Mouse (Mus musculus) limb, embryonic 13.5 days (tissue): ENCODE measurements at regions not wholly inside any gene's neighbourhood (a gene's known extent, or its start where the extent isn't known, plus 50 kb on each side); places are given as distances from the start of the nearest gene placed in this dataset.

Experiments
- ATAC-seq: fragments of 200-750 bp; cut with Nextera tagmentation; 2 replicates; pipeline ENCODE4 v1.8.0; 2017; ENCODE audit warnings: low read depth, moderate number of reproducible peaks, moderate TSS enrichment; ENCODE audit not compliant: low FRiP score
- H3K27ac ChIP-seq: fragments of 300-500 bp; sonication (generic); 2 replicates; pipeline ENCODE4 v1.5.1; 2015; ENCODE audit warnings: inconsistent platforms, mild to moderate bottlenecking, moderate library complexity
- H3K27me3 ChIP-seq: fragments of 300-500 bp; sonication (generic); 2 replicates; pipeline ENCODE4 v1.6.1; 2015; ENCODE audit warnings: mild to moderate bottlenecking, inconsistent platforms
- H3K36me3 ChIP-seq: fragments of 300-500 bp; sonication (generic); 2 replicates; pipeline ENCODE4 v1.6.1; 2015; ENCODE audit warnings: inconsistent platforms, mild to moderate bottlenecking, moderate library complexity
- H3K4me1 ChIP-seq: fragments of 300-500 bp; sonication (generic); 2 replicates; pipeline ENCODE4 v1.6.1; 2015; ENCODE audit warnings: inconsistent platforms
- H3K4me2 ChIP-seq: fragments of 300-500 bp; sonication (generic); replicated peaks from 2 replicates; pipeline ENCODE4 v1.6.1; 2015; ENCODE audit warnings: inconsistent platforms, mild to moderate bottlenecking, moderate library complexity
- H3K4me3 ChIP-seq: fragments of 300-500 bp; sonication (generic); 2 replicates; pipeline ENCODE4 v1.5.1; 2015; ENCODE audit warnings: moderate library complexity, mild to moderate bottlenecking, inconsistent platforms
- H3K9ac ChIP-seq: fragments of 300-500 bp; sonication (generic); 2 replicates; pipeline ENCODE4 v1.6.1; 2015; ENCODE audit warnings: mild to moderate bottlenecking, inconsistent platforms
- H3K9me3 ChIP-seq: fragments of 300-500 bp; sonication (generic); 2 replicates; pipeline ENCODE4 v1.6.1; 2016; ENCODE audit warnings: inconsistent platforms
- WGBS: fragments of 180-500 bp; shearing (Covaris S2); methylation state at CpG from one replicate; pipeline ENCODE4 v1.1.7; 2015; 5-methylcytosine and 5-hydroxymethylcytosine counted together

DNA sequence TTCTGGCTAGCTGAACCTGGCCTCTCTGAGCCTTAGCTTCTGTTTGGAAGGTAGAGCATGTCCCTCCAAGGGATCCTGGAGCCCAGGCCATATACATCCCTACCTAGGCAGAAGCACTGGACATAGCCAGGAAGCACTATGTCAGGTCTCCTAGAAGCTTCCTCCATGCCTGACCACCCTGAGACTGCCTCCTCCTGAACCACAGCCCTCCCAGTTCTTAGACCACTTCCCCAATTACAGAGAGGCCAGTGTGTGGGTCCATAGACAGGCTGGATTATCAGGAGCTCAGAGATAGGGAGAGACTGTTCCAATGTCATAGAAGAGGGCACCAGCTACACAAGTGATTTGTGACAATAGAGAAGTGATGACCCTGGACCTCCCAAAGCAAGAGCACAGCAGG lies 72.0 kb downstream of the Rplp1 start:
- Histone ChIP-seq H3K36me3 (no peaks in the 10 kb centered on the region), H3K4me1 (peaks cover 11% of the 10 kb centered on the region), H3K27me3 (no peaks in the 10 kb centered on the region; the same call in 1 of the 2 replicates), H3K9ac (no peak overlapping the region), H3K9me3 (no peaks in the 10 kb centered on the region), H3K27ac (no peak overlapping the region), H3K4me2 (no peak overlapping the region), H3K4me3 (no peak overlapping the region)
- ATAC-seq: no peak

DNA sequence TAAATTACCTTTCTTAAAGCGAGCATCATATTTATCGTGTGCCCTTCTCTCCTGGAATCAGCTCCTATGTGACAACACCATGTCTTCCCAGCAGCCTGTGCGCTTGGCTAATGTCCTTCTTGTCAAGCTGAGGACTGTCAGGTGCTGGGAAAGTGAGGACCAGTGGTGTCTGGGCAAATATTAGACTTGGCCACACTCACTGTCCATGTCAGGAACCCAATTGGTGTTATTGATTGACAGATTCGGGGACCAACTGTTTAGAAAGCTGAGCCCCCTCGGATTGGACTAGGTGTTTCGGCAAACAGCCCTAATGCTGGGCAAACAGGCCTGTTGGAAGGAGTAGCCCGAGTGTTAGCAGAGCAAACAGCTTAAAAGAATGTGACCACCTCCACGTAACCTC lies 73.1 kb downstream of the Rplp1 start:
- ATAC-seq: no peak
- 81% methylated on average over 8 of the region's 8 CpGs for WGBS
- no peak overlapping the region for H3K9ac ChIP-seq
- H3K27me3 ChIP-seq: no peaks in the 10 kb centered on the region; the same call in 1 of the 2 replicates
- H3K36me3 ChIP-seq: no peaks in the 10 kb centered on the region
- H3K27ac ChIP-seq: no peak overlapping the region
- peaks cover 11% of the 10 kb centered on the region for H3K4me1 ChIP-seq
- H3K9me3 ChIP-seq: no peaks in the 10 kb centered on the region
- H3K4me3 ChIP-seq: no peak overlapping the region
- H3K4me2 ChIP-seq: no peak overlapping the region

DNA sequence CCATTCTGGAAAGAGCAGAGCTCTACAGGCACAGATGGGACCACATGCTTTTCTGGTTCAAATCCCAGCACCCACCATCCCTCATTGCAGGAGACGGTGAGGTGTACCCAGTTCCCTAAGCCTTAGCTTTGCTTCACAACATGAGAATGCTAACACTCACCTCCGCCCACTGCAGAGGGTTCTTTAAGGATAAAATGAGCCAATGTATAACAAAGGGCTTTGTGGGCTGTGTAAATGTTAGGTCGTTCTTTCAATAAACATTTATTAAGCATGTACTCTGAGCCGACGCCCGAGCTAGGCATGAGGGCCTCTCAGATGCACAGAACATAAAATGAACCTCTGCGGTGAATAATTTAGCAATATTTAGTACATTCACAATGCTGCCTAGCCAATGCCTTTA lies 74.0 kb downstream of the Rplp1 start:
- Histone ChIP-seq H3K4me3 (no peak overlapping the region), H3K4me1 (peaks cover 11% of the 10 kb centered on the region), H3K9ac (no peak overlapping the region), H3K4me2 (no peak overlapping the region), H3K36me3 (no peaks in the 10 kb centered on the region), H3K27ac (no peak overlapping the region), H3K27me3 (no peaks in the 10 kb centered on the region; the same call in 1 of the 2 replicates), H3K9me3 (no peaks in the 10 kb centered on the region)
- no peak for ATAC-seq
- WGBS: 58% methylated on average over 7 of the region's 7 CpGs

DNA sequence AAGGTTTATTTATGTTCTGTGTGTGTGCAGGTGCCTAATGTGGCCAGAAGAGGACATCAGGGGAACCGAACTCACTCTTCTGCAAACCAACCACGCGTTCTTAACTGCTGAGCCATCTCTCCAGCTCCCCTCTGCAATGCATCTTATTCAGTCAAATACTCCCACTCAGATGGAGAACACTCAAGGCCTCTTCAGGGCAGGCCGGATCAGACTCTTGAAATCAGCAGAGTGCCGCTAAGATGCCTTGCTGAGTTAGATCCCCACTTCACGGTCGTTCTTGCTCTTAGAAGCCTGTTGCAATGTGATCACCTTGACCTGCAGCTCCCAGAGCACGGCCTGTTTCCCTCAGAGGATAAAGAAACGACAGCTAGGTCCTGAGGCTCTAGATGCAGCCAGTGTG lies 81.1 kb downstream of the Rplp1 start:
- Histone ChIP-seq H3K4me2 (no peak overlapping the region), H3K36me3 (no peaks in the 10 kb centered on the region), H3K4me3 (no peak overlapping the region), H3K27me3 (peaks cover 35% of the 10 kb centered on the region), H3K9ac (no peak overlapping the region), H3K27ac (no peak overlapping the region), H3K9me3 (no peaks in the 10 kb centered on the region), H3K4me1 (0 out of 2 replicates have a peak, but pooled peaks cover 4% of the 10 kb centered on the region)
- 67% methylated on average over 9 of the region's 9 CpGs for WGBS
- ATAC-seq: no peak

DNA sequence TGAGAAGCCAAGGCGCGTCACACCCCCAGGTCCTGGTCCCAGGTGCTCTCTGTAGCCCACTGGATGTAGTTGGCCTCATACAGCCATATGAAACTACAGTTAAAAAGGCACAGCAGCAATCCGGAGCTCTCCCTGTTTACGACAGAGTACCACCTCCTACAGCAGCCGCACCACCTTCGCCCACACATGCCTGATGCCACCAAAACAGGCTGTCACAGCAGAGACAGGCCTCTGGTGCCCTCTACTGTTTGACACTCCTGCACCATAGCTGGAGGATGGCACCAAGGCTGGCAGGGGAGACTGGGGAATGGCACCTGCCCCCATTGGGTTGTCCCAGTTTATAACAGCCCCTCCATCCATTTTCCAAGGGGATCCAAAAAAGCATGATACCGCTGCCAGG lies 84.1 kb downstream of the Rplp1 start:
- H3K9ac ChIP-seq: no peak overlapping the region
- H3K4me3 ChIP-seq: no peak overlapping the region
- no peak overlapping the region for H3K4me2 ChIP-seq
- H3K27me3 ChIP-seq: peaks cover 50% of the 10 kb centered on the region
- H3K27ac ChIP-seq: no peak overlapping the region
- H3K36me3 ChIP-seq: no peaks in the 10 kb centered on the region
- H3K9me3 ChIP-seq: no peaks in the 10 kb centered on the region
- 58% methylated on average over 7 of the region's 7 CpGs for WGBS
- ATAC-seq: no peak
- peaks cover 20% of the 10 kb centered on the region for H3K4me1 ChIP-seq

DNA sequence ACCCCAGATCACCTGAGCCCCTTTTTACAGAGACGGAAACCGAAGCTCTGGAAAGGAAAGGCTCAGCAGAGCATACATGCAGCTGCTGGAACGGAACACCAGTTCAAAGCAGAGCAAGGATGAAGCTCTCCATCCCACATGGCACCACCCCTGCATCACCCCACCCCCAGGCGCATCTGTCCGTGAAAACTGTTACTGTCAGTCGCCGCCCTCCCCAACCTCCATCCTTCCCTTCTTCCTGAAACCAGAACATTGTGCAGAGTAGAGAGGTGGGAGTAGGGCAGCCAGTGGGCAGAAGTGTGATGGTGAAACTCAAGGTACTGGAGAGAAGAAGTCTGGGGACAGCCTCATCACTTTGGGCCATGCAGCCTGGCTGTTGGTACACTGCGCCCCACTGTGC lies 84.6 kb downstream of the Rplp1 start:
- no peak overlapping the region for H3K9ac ChIP-seq
- 76% methylated on average over 8 of the region's 8 CpGs for WGBS
- no peak for ATAC-seq

DNA sequence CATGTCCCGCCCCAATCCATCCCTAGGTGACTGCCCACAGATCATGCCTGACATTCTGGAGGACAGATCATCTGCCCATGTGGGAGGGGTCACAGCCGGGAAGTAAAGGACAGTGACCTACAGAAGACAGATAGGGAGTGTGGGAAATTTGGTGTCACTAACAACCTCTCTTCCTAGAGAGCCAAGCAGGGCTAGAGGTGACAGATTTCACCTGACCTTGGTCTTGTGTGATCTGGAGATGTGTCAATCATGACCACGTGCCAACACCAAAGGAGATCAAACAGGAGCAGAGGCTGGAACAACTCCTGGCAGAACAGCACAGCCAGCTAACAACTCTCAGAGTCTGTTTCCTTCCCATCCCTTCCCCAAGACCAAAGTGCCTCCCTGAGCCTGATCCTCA lies 85.0 kb downstream of the Rplp1 start:
- Histone ChIP-seq H3K9me3 (no peaks in the 10 kb centered on the region), H3K27me3 (peaks cover 44% of the 10 kb centered on the region), H3K36me3 (no peaks in the 10 kb centered on the region), H3K9ac (no peak overlapping the region), H3K27ac (no peak overlapping the region), H3K4me1 (peaks cover 24% of the 10 kb centered on the region), H3K4me3 (no peak overlapping the region), H3K4me2 (no peak overlapping the region)
- no peak for ATAC-seq
- 83% methylated on average over 3 of the region's 3 CpGs for WGBS

More for the DNA sequence above, 84.6 kb downstream of the Rplp1 start:
- H3K4me1 ChIP-seq: peaks cover 24% of the 10 kb centered on the region
- no peak overlapping the region for H3K4me2 ChIP-seq
- no peak overlapping the region for H3K4me3 ChIP-seq
- H3K36me3 ChIP-seq: no peaks in the 10 kb centered on the region
- H3K9me3 ChIP-seq: no peaks in the 10 kb centered on the region
- peaks cover 47% of the 10 kb centered on the region for H3K27me3 ChIP-seq
- H3K27ac ChIP-seq: no peak overlapping the region

DNA sequence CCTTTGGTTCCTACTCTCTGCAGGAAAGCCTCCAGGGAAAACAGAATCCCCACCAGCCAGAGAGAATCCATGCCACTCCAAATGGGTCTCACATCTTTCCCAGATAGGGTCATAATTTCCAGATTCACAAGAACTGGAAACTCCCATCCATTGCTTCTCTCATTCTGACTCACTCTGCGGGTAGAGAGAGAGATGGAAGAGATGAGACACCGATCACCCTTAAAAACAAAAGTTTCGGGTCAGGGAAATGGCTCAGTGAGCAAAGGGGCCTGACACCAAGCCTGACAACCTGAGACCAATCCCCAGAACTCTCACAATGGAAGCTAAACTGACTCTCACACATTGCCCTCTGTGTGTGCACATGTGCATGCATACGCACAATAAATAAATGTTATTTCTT lies 86.6 kb downstream of the Rplp1 start:
- ATAC-seq: no peak
- no peak overlapping the region for H3K9ac ChIP-seq
- 98% methylated on average over 4 of the region's 4 CpGs for WGBS
- H3K9me3 ChIP-seq: no peaks in the 10 kb centered on the region
- H3K4me2 ChIP-seq: no peak overlapping the region
- peaks cover 44% of the 10 kb centered on the region for H3K27me3 ChIP-seq
- H3K4me3 ChIP-seq: no peak overlapping the region
- H3K36me3 ChIP-seq: no peaks in the 10 kb centered on the region
- H3K27ac ChIP-seq: no peak overlapping the region
- H3K4me1 ChIP-seq: peaks cover 29% of the 10 kb centered on the region

DNA sequence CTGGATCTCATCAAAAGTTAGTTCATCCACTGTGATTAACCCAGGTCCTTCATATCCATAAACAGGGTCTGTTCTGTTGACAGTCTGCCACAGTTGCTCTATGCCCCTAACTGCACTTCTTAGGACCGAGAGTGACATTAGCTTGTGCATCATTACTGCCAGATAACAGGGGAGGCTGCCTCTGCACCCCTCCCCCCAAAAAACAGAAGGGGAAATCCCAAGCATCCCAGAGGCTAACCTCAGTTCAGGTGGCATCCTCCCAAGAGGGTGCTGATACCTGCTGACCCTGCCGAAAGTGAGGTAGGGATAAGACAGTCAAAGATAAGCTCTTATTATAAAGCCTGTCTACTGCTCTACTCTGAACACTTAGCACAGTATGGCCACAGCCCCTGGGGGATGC lies 87.3 kb downstream of the Rplp1 start:
- Histone ChIP-seq H3K9ac (no peak overlapping the region), H3K27me3 (peaks cover 44% of the 10 kb centered on the region), H3K4me1 (peaks cover 29% of the 10 kb centered on the region), H3K4me3 (no peak overlapping the region), H3K36me3 (no peaks in the 10 kb centered on the region), H3K27ac (no peak overlapping the region), H3K9me3 (no peaks in the 10 kb centered on the region), H3K4me2 (no peak overlapping the region)
- WGBS: 89% methylated on average over 2 of the region's 2 CpGs
- ATAC-seq: no peak

DNA sequence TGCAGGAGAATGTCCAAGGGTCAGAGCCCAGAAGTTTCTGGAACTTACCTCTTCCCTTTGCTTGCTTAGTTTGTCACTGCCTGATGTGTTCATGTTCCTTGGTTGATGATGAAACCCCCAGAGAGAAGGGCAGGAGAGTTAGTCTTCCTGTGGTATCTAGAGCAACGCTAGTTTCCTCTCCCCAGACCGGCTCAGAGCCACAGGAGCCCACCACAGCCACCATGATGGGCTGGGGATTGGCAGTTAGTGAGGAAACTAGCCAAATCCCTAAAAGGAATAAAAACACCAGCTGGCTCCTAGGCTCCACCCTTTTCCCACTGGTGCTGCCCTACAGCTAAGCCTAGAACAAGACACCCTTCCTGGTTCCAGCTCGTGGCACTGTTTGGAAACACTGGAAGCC lies 87.9 kb downstream of the Rplp1 start:
- peaks cover 29% of the 10 kb centered on the region for H3K4me1 ChIP-seq
- H3K4me2 ChIP-seq: no peak overlapping the region
- no peaks in the 10 kb centered on the region for H3K36me3 ChIP-seq
- H3K4me3 ChIP-seq: no peak overlapping the region
- H3K9ac ChIP-seq: no peak overlapping the region
- H3K27me3 ChIP-seq: peaks cover 39% of the 10 kb centered on the region
- no peak for ATAC-seq
- H3K27ac ChIP-seq: no peak overlapping the region
- 50% methylated on average over 3 of the region's 3 CpGs for WGBS
- H3K9me3 ChIP-seq: no peaks in the 10 kb centered on the region

DNA sequence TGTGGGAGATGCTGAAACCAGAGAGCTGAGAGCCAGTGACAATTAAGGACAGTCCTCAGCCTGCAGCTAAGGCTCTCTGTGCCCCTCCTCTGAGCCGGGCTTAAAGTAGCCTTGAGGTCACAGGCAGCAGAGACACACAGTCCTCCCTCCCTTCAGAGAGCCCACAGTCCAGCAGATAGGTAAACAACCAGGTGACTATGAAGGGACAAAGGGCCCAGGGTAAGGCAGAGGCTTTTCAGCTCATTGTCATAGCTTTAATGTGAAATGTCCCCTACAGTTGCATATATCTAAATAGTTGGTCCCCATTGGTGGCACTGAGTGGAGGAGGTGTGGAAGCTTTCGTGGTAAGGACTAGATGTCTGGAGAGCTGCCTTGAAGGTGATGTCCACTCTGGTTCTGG lies 88.5 kb downstream of the Rplp1 start:
- Histone ChIP-seq H3K4me3 (no peak overlapping the region), H3K27me3 (peaks cover 36% of the 10 kb centered on the region), H3K27ac (no peak overlapping the region), H3K4me1 (peaks cover 29% of the 10 kb centered on the region), H3K4me2 (no peak overlapping the region), H3K9ac (no peak overlapping the region), H3K36me3 (no peaks in the 10 kb centered on the region), H3K9me3 (no peaks in the 10 kb centered on the region)
- no peak for ATAC-seq
- 80% methylated on average over 2 of the region's 2 CpGs for WGBS

DNA sequence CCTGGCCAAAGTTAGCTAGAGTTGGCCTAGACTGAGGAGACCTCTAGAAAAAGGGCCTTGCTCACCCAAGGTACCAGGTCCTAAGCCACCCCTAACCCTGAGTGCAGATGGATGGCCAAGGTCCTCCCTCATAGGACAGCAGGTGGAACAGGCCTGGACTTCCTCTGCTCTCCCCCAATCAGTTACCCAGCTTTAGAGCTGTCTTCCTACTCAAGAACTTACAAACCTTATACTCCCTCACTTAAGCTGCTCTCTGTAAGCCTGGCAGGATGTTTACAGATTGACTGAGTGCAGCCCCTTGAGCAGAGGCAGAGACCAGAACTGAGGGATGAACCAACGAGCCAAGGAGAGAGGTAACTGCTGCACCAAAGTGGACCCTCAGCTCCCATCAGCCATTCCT lies 94.5 kb downstream of the Rplp1 start:
- Histone ChIP-seq H3K4me1 (peaks cover 16% of the 10 kb centered on the region), H3K9me3 (no peaks in the 10 kb centered on the region), H3K27ac (no peak overlapping the region), H3K9ac (no peak overlapping the region), H3K4me2 (no peak overlapping the region), H3K27me3 (peaks cover 3% of the 10 kb centered on the region), H3K4me3 (no peak overlapping the region), H3K36me3 (no peaks in the 10 kb centered on the region)
- ATAC-seq: no peak
- 57% methylated on average over 1 of the region's 1 CpGs for WGBS

DNA sequence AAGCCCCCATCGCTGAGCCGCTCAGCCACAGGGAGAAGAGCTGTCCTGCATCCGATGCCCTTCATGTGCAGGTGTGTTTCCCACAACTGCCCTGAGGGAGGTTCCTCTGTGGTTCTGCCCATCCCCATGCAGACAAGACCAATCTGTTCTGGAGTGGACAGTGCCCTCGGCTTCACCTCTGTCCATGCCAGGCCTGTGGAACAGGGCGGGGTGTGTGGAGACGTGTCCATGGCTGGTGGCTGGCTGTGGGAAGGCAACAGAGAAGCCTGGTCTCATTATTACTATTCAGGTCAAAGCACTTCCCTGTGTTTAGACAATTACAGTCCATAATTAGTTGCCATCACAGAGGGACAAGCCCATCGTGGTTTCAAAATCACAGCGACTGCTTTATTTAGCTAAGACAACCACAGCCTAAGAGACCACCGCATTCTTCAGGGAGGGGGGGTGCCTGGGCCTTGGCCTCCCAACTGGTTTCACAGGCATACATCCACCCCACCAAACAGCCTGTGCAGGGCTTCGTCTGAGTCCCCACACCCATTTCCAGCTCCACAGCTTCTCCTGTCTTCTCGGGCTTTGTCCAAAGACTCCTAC lies 97.7 kb downstream of the Rplp1 start:
- H3K4me1 ChIP-seq: peaks cover 13% of the 10 kb centered on the region
- ATAC-seq: no peak

More for the DNA sequence above, 97.7 kb downstream of the Rplp1 start:
- no peaks in the 10 kb centered on the region for H3K36me3 ChIP-seq
- no peaks in the 10 kb centered on the region for H3K9me3 ChIP-seq
- H3K9ac ChIP-seq: no peak overlapping the region
- no peak overlapping the region for H3K27ac ChIP-seq
- WGBS: 72% methylated on average over 11 of the region's 11 CpGs
- H3K4me2 ChIP-seq: no peak overlapping the region
- H3K4me3 ChIP-seq: no peak overlapping the region
- peaks cover 3% of the 10 kb centered on the region for H3K27me3 ChIP-seq
